Mouse (Mus musculus) kidney, postnatal 36 days (tissue): ENCODE data around the gene Lamb3.

Experiments
- DNase-seq, 2 experiments: peaks; one replicate each; pipeline ENCODE4 v3.0.0; 2021 to 2022; ENCODE audit warnings: mixed read lengths in 2 of 2

Lamb3 gene

DNA sequence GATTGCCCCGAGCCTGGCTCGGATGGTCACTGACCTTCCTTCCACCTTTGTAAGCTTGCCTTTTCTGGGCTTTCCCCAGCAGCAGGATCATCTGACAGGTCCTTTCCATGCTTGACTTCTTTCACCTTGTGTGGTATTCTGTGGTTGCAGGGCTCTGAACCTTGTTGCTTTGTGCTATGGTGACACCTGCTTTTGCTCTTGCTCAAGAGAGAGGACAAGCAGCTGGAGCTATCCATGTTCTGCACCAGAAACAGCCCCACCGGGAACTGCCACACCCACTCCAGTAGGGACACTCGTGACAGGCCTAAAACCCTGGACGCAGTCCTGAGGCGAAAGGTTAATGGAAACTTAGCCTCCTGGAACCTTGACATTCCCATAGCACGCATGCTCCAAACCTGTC lies 43.9 kb downstream of the Lamb3 start:
- peak; percentile 73 to 84 for DNase-seq

DNA sequence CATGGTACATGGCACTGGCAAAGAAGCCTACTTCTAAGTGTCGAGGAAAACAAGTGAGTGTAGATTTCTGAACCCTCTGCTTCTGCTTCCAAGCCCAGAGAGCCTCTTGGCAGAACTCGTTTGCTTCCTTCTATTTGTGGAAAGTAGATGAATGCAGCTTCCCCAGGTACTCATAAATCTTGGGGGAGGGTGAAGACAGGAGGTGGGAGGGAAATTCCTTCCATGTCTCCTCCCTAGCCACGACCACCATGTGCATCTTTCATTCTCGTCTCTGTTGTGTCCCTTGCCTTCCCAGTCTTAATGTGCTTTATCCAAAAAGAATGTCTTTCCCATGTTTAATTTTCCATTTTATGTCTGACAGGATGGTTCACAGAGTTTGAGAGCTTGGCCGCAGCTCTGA lies 45.1 kb downstream of the Lamb3 start:
- DNase-seq = no peak

GRCm38 (mm10) chr1:193253895-193254294 lies 46.4 kb downstream of the Lamb3 start:
- DNase-seq = peak in 1 of 2 experiments; percentile 25

- no peak for DNase-seq
These were observed 47.5 kb downstream of the Lamb3 start for GRCm38 (mm10) chr1:193255032-193255431.

- DNase-seq = peak; percentile 74 to 91
These were observed 48.2 kb downstream of the Lamb3 start for GRCm38 (mm10) chr1:193255488-193256288.

DNA sequence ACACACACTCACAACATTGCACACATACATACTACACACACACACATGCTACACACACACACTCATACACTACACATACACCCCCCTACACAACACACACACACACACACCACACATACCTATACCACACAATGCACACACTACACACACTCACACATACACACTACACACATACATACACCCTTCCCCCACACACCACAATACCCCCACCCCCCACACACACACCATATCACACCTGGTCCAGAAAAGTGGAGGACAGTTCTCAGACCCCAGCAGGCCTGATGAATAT lies 48.7 kb downstream of the Lamb3 start:
- no peak for DNase-seq

- peak in 1 of 2 experiments; percentile 30 for DNase-seq
These were observed 49.2 kb downstream of the Lamb3 start for GRCm38 (mm10) chr1:193256621-193257098.

GRCm38 (mm10) chr1:193259559-193259958 lies 52.1 kb downstream of the Lamb3 start:
- DNase-seq = no peak

GRCm38 (mm10) chr1:193261897-193262548 lies 54.5 kb downstream of the Lamb3 start:
- peak; percentile 44 to 80 for DNase-seq

DNA sequence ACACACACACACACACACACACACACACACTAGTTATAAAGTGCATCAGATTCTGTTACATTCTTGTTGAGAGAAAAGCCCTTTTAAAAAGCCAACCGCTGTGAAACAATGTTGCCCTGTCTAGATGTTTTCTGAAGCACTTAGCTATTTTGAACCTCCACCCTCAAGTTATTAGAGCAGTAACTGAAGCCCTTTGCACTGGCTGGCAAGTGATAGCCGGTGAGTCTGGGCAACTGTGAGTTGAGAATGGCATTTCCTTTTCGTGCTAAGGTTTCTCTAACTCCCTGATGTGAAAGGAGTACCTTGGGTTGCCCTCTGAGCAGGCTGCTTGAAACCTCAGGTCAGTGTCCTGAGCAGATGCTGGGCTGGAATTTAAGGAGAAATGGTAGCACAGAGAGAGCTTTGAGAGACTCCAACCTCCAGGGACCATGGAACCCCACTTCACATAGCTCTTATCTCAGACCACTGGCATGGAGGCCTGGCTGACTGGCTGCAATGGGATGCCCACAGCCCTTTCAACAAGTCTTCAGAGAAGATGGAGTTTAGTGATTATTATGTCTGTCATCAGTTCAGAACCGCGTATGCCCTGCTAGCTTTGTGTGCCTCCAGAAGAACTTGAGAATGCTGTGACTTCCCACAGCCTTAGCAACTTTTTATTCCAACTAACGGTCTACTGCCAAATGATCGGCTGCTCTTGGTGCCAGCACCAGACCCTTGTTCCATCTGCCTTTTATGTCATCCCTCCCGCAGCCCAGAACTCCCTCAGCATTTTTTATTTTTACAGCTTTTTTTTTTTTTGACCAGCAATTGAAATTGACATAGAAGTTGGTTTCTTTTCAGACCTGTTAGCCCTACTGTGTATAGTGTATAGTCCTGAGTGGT lies 55.8 kb downstream of the Lamb3 start:
- peak in 1 of 2 experiments; percentile 47 for DNase-seq

DNA sequence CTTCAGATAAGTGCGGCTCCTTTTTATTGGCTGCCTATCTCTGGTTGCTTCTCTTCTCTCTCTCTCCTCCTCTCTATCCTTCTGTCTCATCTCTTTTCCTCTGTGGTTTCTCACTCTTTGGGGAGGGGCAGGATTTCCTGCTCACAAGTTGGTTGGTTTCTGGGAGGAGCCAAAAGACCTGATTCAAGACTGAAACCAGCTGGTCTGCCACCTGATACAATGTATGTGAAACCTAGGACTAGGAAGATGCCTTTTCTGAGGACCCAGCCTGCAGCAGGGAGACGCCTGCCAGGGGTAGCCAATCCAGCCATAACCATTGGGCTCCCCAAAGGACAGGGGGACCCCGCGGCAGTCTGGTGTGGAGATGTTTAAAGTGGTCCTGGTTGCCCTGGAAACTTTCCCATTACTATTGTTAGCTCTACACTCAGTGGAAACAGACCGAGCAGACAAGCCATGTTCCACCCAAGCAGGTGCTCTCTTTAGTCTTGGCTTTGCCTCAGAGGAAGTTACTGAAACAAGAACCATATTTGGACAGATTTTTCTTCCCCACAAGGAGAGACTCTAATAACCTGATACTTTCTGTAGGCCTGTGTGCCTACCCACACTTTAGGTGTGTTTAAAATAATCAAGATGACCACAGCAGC lies 56.6 kb downstream of the Lamb3 start, which contains the start of gene Hsd11b1:
Gene Hsd11b1 (minus strand): TSS at position 121 of the 644 bp plus-strand sequence.
- DNase-seq = no peak

- DNase-seq = no peak
These were observed 58.2 kb downstream of the Lamb3 start for GRCm38 (mm10) chr1:193265734-193266133.

- DNase-seq = peak; percentile 33 to 64
These were observed 63.7 kb downstream of the Lamb3 start for GRCm38 (mm10) chr1:193270965-193271763.

DNA sequence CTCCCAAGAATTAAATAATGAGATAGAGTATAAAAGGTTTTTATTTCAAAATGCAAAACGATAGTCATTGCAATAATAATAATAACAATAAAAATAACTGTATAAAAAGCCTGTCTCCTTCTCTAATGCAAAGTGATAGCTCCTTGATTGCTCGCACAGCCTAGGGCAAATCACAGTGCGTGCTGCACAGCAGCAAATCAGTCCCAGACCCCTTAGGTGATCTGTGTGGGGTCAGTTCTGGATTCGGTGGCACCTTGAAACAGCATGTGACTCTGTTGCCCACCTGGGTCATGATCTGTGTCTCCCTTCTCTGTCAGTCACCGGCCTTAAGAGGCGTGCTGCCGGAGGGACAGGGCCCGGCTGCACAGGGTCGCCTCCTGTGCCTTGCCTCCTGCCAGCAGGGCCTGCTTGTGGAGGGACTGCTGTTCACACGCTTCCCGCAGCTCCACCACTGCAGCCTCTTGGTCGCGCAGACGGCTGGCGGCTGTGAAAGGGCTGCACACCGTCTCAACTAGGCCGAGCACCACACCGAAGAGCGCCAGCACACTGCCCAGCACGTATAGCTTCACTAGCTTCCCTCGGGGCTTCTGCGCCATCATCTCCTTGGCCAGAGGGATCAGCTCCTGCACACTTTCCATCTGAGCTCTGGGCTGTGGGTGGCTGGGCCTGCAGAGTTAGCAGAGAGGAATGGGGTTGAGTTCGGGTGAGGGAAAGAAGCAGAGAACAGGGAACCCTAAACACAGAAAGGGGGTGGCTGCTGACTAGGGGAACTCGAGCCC lies 64.8 kb downstream of the Lamb3 start:
- DNase-seq = peak in 1 of 2 experiments; percentile 47

GRCm38 (mm10) chr1:193272916-193273601 lies 65.6 kb downstream of the Lamb3 start, which contains the start of gene G0s2:
Gene G0s2, minus strand, starts transcription at chr1:193273217.
- DNase-seq = peak; percentile 86 to 88

GRCm38 (mm10) chr1:193274407-193275071 lies 67.0 kb downstream of the Lamb3 start:
- peak; percentile 64 to 78 for DNase-seq

GRCm38 (mm10) chr1:193278414-193279045 lies 71.0 kb downstream of the Lamb3 start:
- peak; percentile 52 to 71 for DNase-seq

DNA sequence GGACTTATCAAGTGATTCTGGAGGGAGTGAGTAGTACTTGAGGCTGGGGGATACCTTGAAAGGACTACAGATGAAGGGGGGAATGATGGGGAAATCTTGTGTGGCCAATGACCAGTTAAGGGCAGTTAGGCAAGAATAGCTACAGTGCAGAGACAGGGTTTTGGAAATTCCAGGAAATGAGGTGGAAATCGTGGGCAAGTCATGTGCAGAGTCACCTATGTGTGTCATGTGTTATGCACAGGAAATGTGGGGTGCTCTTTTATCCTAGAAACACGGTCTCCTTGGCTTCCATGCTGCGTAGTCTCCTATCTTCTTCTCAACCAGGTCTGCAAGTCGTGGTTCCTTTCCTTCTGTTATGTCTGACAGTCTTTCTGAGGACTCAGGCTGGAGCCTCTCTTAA lies 72.0 kb downstream of the Lamb3 start:
- no peak for DNase-seq

DNA sequence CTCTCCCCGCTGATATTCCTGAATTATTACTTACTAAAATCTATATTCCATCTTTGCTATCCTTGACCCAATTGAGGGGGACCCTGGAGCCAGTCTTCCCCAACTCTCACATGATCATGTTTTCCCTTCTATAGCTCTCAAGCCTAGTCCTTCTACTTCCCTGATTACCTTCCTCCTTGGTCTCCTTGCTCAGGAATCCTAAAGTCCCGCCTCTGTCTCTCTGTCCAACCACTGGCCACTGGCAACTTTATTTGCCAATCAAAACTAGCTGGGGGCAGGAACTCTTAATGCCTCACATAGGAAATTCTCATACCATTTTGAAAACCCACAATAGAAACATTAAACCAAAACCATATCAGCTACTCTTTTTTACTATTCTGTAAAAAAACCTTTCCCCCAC lies 73.8 kb downstream of the Lamb3 start:
- no peak for DNase-seq
